Mouse (Mus musculus) lung, adult 18-20 months (tissue): ENCODE data around the gene Ube2ql1.

Source experiments
- DNase-seq, 2 experiments: peaks; one replicate each; pipeline ENCODE4 v3.0.0; 2022; ENCODE audit warnings: mixed read lengths in 2 of 2

Ube2ql1 gene

GRCm38 (mm10) chr13:69707496-69707895 is 32.2 kb downstream of the Ube2ql1 start:
- no peak for DNase-seq

- no peak for DNase-seq
Measured at GRCm38 (mm10) chr13:69706919-69707318, 32.8 kb downstream of the Ube2ql1 start.

GRCm38 (mm10) chr13:69703505-69703904 is 36.2 kb downstream of the Ube2ql1 start:
- no peak for DNase-seq

GRCm38 (mm10) chr13:69701397-69701796 is 38.3 kb downstream of the Ube2ql1 start:
- no peak for DNase-seq

GRCm38 (mm10) chr13:69700827-69701226 is 38.9 kb downstream of the Ube2ql1 start:
- DNase-seq = no peak

DNA sequence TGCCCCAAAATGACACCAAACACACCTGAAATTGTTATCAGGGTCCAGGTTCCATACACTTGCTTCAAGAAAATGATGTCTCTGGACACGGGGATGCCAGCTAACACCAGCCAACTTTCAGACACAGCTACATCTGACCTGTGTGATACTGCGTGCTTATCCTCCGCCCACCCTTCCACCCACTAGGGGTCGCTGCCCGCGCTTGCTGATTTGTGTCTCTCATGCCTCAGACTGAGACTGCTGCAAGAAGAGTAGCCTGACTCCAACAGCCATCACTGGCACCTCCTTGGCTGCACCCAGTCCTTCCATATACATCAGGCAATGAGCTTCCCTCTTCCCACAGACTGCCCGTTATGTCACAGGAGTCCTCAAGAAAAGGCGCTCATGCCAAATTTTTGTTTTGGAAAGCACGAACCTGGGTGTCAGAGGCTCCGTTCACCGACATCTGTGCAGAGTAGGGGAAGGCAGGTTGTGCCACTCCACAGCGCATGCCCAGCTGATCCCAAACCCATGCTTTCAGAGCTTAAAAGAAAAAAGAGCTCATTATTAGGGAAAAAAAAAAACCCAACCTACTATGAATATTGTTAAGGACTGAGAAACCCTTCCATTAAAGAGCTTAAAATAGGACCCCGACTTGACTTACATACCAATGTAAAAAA is 43.2 kb downstream of the Ube2ql1 start:
- DNase-seq = peak; percentile 8 to 21

DNA sequence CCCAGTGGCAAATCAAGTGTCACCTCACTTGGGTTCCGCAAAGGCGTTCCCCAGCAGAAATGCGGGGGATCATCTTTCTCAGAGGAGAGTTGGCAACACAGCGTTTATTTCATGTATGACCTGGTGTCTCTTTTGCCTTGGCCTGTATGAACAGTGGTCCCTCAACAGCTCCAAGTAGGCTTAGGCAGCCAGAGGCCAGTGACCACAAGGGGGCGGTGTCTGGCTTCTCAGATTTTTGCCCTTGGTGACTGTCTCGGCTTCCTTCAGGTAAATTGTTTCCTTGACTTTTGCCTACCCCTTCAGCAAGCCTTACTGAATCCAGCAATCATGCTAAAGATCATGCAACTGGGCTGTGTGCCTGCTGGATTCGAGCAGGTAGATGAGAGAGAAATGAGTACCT is 48.6 kb downstream of the Ube2ql1 start:
- peak in 1 of 2 experiments; percentile 8 for DNase-seq

DNA sequence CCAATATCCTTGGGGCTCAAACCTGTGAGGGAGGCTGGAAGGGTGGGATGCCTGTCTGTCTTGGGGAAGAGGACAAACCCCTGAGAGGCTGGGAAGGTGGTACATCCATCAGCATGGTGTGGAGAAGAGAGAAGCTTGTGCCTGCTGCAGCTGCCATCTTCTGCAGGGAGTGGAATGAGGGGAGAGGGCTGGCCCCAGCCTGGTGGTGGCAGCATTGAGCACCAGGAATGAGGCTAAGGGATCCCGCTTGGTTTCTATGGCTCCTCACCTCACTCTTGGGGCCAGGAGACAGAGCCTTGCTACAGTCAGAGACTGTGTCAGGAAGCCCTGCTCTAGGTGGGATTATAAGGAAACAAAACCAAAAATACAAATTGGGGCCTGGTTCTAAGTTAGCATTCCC is 52.7 kb downstream of the Ube2ql1 start:
- DNase-seq = no peak

DNA sequence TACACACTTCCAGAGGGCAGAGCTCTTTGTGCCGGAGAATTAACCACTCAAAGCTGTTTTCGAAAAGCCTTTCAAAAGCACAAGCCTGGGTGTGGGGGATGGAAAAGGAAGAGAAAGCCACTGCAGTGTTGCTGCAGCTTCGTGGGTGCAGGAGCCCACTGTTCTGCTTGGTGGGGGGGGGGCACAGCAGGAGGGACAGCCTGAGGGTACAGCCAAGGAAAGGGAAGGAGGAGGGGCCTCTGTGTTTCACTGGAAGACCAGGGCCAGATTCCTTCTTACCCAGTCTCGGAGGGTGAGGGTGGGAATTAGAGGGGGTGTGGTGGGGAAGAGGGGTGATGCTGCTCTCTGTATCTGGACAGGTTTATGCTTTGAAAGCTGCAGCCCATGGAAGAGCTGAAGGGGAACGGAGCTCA is 54.3 kb downstream of the Ube2ql1 start:
- no peak for DNase-seq

DNA sequence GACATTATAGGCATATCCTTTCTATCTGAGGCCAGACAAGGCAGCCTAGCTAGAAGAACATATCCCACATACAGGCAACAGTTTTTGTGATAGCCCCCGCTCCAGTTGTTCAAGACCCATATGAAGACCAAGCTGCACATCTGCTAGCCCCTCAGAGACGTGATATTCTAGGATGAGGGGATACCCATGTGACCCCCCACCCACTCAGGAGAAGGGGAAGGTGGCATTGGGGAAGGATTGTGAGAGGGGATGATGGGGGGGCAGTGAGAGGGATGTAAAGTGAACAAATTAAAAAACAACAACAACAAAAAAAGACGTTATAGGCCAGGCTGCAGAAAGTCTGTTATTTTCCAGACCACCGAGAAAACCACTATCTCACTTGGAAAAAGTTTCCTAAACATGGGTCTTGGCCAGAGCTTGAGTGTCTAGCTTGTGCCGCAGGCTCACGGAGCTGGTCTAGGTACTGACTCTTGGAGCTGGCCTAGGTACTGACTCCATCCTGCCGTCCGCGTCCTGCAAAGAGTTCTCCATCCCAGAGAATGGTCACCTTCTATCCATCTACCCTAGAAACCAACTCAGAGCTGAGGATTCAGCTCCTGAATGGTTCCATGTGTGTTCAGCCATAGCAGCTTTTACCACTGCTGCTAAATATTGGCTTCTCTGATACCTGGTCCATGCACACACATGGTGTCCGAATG is 65.6 kb downstream of the Ube2ql1 start:
- DNase-seq = no peak

- DNase-seq = no peak
Measured at GRCm38 (mm10) chr13:69673197-69673920, 66.3 kb downstream of the Ube2ql1 start.

- no peak for DNase-seq
Measured at GRCm38 (mm10) chr13:69672565-69672964, 67.1 kb downstream of the Ube2ql1 start.

GRCm38 (mm10) chr13:69672121-69672520 is 67.6 kb downstream of the Ube2ql1 start:
- no peak for DNase-seq

GRCm38 (mm10) chr13:69654508-69654907 is 85.2 kb downstream of the Ube2ql1 start:
- DNase-seq = no peak
